Mouse (Mus musculus): ENCODE data around the gene Zfp691. TPM values are rescaled to one million over a fixed set of nuclear protein-coding genes. Genes with fewer than 3 reads are reported as not detected.

The Zfp691 gene
- polyA plus RNA-seq (2016; fragmentation: Nextera tagmentation; extraction: Ambion mirVana): 8.3 and 11.5 TPM in 2 replicates

GRCm38 (mm10) chr4:119173851-119174453 lies at the start of gene Zfp691:
Gene Zfp691, minus strand, starts transcription at chr4:119174195.
- Histone ChIP-seq H3K9me3 (replicated peaks) (no peaks in the 10 kb centered on the region), H3K27me3 (replicated peaks) (no peaks in the 10 kb centered on the region), H3K36me3 (peaks cover 27% of the 10 kb centered on the region), H3K4me1 (replicated peaks) (peaks cover 27% of the 10 kb centered on the region), H3K4me2 (peak within 1 kb of the TSS; percentile 88), H3K27ac (ENCODE audit: poor library complexity, severe bottlenecking) (peak within 1 kb of the TSS; percentile 70), H3K9ac (peak within 1 kb of the TSS; percentile 92), H3K4me3 (peak within 1 kb of the TSS; percentile 89)
- under 1% methylated on average over 40 of the region's 40 CpGs for WGBS
- ATAC-seq (ENCODE audit: insufficient number of reproducible peaks, low FRiP score): peak; percentile 99

- no peak for ATAC-seq (ENCODE audit: insufficient number of reproducible peaks, low FRiP score)
- no peak overlapping the region for H3K4me2 ChIP-seq
- no peak overlapping the region for H3K9ac ChIP-seq
- 83% methylated on average over 1 of the region's 1 CpGs for WGBS
- no peak overlapping the region for H3K27ac ChIP-seq (ENCODE audit: poor library complexity, severe bottlenecking)
- no peaks in the 10 kb centered on the region for H3K4me1 ChIP-seq (replicated peaks)
- no peaks in the 10 kb centered on the region for H3K27me3 ChIP-seq (replicated peaks)
- H3K36me3 ChIP-seq: peaks cover 58% of the 10 kb centered on the region
- no peaks in the 10 kb centered on the region for H3K9me3 ChIP-seq (replicated peaks)
- H3K4me3 ChIP-seq: no peak overlapping the region
These were observed 49.7 kb upstream of the Zfp691 start for GRCm38 (mm10) chr4:119223696-119224095.

GRCm38 (mm10) chr4:119218169-119218568 lies 44.2 kb upstream of the Zfp691 start, which contains the start of gene Tmem269:
Gene Tmem269, minus strand, starts transcription at chr4:119218217.
- Histone ChIP-seq H3K27me3 (replicated peaks) (no peaks in the 10 kb centered on the region), H3K4me3 (no peak within 1 kb of the TSS), H3K4me1 (replicated peaks) (peaks cover 12% of the 10 kb centered on the region; the same call in 1 of the 2 replicates), H3K9me3 (replicated peaks) (no peaks in the 10 kb centered on the region), H3K36me3 (peaks cover 7% of the 10 kb centered on the region; the same call in 1 of the 2 replicates), H3K27ac (ENCODE audit: poor library complexity, severe bottlenecking) (no peak within 1 kb of the TSS), H3K9ac (no peak within 1 kb of the TSS), H3K4me2 (peak within 1 kb of the TSS; percentile 13; the same call in 1 of the 2 replicates)
- 11% methylated on average over 11 of the region's 11 CpGs for WGBS
- peak; percentile 33; the same call in 1 of the 2 replicates for ATAC-seq (ENCODE audit: insufficient number of reproducible peaks, low FRiP score)

- Histone ChIP-seq H3K36me3 (peaks cover 3% of the 10 kb centered on the region; the same call in 1 of the 2 replicates), H3K9me3 (replicated peaks) (no peaks in the 10 kb centered on the region), H3K4me2 (no peak overlapping the region), H3K9ac (no peak overlapping the region), H3K4me3 (no peak overlapping the region), H3K4me1 (replicated peaks) (peaks cover 12% of the 10 kb centered on the region; the same call in 1 of the 2 replicates), H3K27ac (ENCODE audit: poor library complexity, severe bottlenecking) (no peak overlapping the region), H3K27me3 (replicated peaks) (no peaks in the 10 kb centered on the region)
- 80% methylated on average over 8 of the region's 8 CpGs for WGBS
- peak; percentile 30; the same call in 1 of the 2 replicates for ATAC-seq (ENCODE audit: insufficient number of reproducible peaks, low FRiP score)
These were observed 42.7 kb upstream of the Zfp691 start for GRCm38 (mm10) chr4:119216667-119217066.

GRCm38 (mm10) chr4:119204672-119205071 lies 30.7 kb upstream of the Zfp691 start:
- Histone ChIP-seq H3K9me3 (replicated peaks) (no peaks in the 10 kb centered on the region), H3K36me3 (peaks cover 22% of the 10 kb centered on the region), H3K4me3 (no peak overlapping the region), H3K27me3 (replicated peaks) (no peaks in the 10 kb centered on the region), H3K9ac (no peak overlapping the region), H3K4me2 (no peak overlapping the region), H3K4me1 (replicated peaks) (peaks cover 4% of the 10 kb centered on the region), H3K27ac (ENCODE audit: poor library complexity, severe bottlenecking) (no peak overlapping the region)
- 14% methylated on average over 8 of the region's 8 CpGs for WGBS
- ATAC-seq (ENCODE audit: insufficient number of reproducible peaks, low FRiP score): peak; percentile 70

GRCm38 (mm10) chr4:119198105-119198504 lies 24.1 kb upstream of the Zfp691 start:
- WGBS: 85% methylated on average over 6 of the region's 6 CpGs
- Histone ChIP-seq H3K4me1 (replicated peaks) (peaks cover 25% of the 10 kb centered on the region), H3K9ac (no peak overlapping the region)

GRCm38 (mm10) chr4:119195582-119196320 lies 21.8 kb upstream of the Zfp691 start:
- H3K4me2 ChIP-seq: peak overlapping the region; percentile 80
- peak; percentile 57 for ATAC-seq (ENCODE audit: insufficient number of reproducible peaks, low FRiP score)
- H3K9me3 ChIP-seq (replicated peaks): no peaks in the 10 kb centered on the region
- no peaks in the 10 kb centered on the region for H3K27me3 ChIP-seq (replicated peaks)
- peak overlapping the region; percentile 82 for H3K9ac ChIP-seq
- H3K36me3 ChIP-seq: peaks cover 22% of the 10 kb centered on the region
- H3K27ac ChIP-seq (ENCODE audit: poor library complexity, severe bottlenecking): peak overlapping the region; percentile 54
- 11% methylated on average over 18 of the region's 18 CpGs for WGBS
- H3K4me3 ChIP-seq: peak overlapping the region; percentile 84
- peaks cover 25% of the 10 kb centered on the region for H3K4me1 ChIP-seq (replicated peaks)

More at GRCm38 (mm10) chr4:119198105-119198504, 24.1 kb upstream of the Zfp691 start:
- Histone ChIP-seq H3K27me3 (replicated peaks) (no peaks in the 10 kb centered on the region), H3K4me3 (no peak overlapping the region), H3K36me3 (peaks cover 33% of the 10 kb centered on the region), H3K4me2 (peak overlapping the region; percentile 7; the same call in 1 of the 2 replicates), H3K27ac (ENCODE audit: poor library complexity, severe bottlenecking) (no peak overlapping the region), H3K9me3 (replicated peaks) (no peaks in the 10 kb centered on the region)
- ATAC-seq (ENCODE audit: insufficient number of reproducible peaks, low FRiP score): no peak

- H3K27ac ChIP-seq (ENCODE audit: poor library complexity, severe bottlenecking): peak within 1 kb of the TSS; percentile 54
- under 1% methylated on average over 41 of the region's 47 CpGs for WGBS
- peak within 1 kb of the TSS; percentile 82 for H3K9ac ChIP-seq
- H3K4me3 ChIP-seq: peak within 1 kb of the TSS; percentile 84
- H3K4me1 ChIP-seq (replicated peaks): peaks cover 25% of the 10 kb centered on the region
- no peaks in the 10 kb centered on the region for H3K27me3 ChIP-seq (replicated peaks)
- peak within 1 kb of the TSS; percentile 80 for H3K4me2 ChIP-seq
- peaks cover 15% of the 10 kb centered on the region for H3K36me3 ChIP-seq
- ATAC-seq (ENCODE audit: insufficient number of reproducible peaks, low FRiP score): peak; percentile 96
- no peaks in the 10 kb centered on the region for H3K9me3 ChIP-seq (replicated peaks)
These were observed 21.1 kb upstream of the Zfp691 start, which contains the start of gene Svbp for GRCm38 (mm10) chr4:119194909-119195581. Gene Svbp, plus strand, starts transcription at chr4:119195306.

- H3K4me2 ChIP-seq: no peak overlapping the region
- H3K4me3 ChIP-seq: no peak overlapping the region
- no peak overlapping the region for H3K9ac ChIP-seq
- 89% methylated on average over 4 of the region's 4 CpGs for WGBS
- peaks cover 18% of the 10 kb centered on the region for H3K4me1 ChIP-seq (replicated peaks)
- no peaks in the 10 kb centered on the region for H3K9me3 ChIP-seq (replicated peaks)
- ATAC-seq (ENCODE audit: insufficient number of reproducible peaks, low FRiP score): no peak
- peaks cover 7% of the 10 kb centered on the region for H3K36me3 ChIP-seq
- H3K27me3 ChIP-seq (replicated peaks): no peaks in the 10 kb centered on the region
- no peak overlapping the region for H3K27ac ChIP-seq (ENCODE audit: poor library complexity, severe bottlenecking)
These were observed 18.8 kb upstream of the Zfp691 start for GRCm38 (mm10) chr4:119192757-119193156.

- Histone ChIP-seq H3K27me3 (replicated peaks) (no peaks in the 10 kb centered on the region), H3K9me3 (replicated peaks) (no peaks in the 10 kb centered on the region), H3K4me3 (no peak overlapping the region), H3K27ac (ENCODE audit: poor library complexity, severe bottlenecking) (no peak overlapping the region), H3K4me1 (replicated peaks) (peaks cover 6% of the 10 kb centered on the region), H3K36me3 (no peaks in the 10 kb centered on the region), H3K9ac (no peak overlapping the region), H3K4me2 (no peak overlapping the region)
- ATAC-seq (ENCODE audit: insufficient number of reproducible peaks, low FRiP score): no peak
- 64% methylated on average over 3 of the region's 3 CpGs for WGBS
These were observed 17.3 kb upstream of the Zfp691 start for GRCm38 (mm10) chr4:119191273-119191672.

Data from heart, embryonic 12.5 days (tissue).